Mouse (Mus musculus) embryonic fibroblast, embryonic 13.5 days (primary cell): ENCODE data around the gene Sertad1. TPM values are rescaled to one million over a fixed set of nuclear protein-coding genes. Genes with fewer than 3 reads are reported as not detected.

Experiments
- H3K27ac ChIP-seq: 2 replicates; pipeline ENCODE4 v1.5.1; 2012; ENCODE audit warnings: low read length, control low read depth, inconsistent platforms; ENCODE audit not compliant: insufficient read depth
- H3K4me1 ChIP-seq: 2 replicates; pipeline ENCODE4 v1.6.1; 2011; ENCODE audit warnings: low read length; ENCODE audit not compliant: control insufficient read depth, insufficient read depth
- H3K4me3 ChIP-seq: 2 replicates; pipeline ENCODE4 v1.5.1; 2011; ENCODE audit warnings: mild to moderate bottlenecking, control low read depth, low read length; ENCODE audit not compliant: insufficient read depth
- CTCF ChIP-seq: IDR thresholded peaks from 2 replicates; pipeline ENCODE4 v1.5.1; 2011; ENCODE audit warnings: mild to moderate bottlenecking, control low read depth, low read length, moderate library complexity, borderline replicate concordance; ENCODE audit not compliant: insufficient read depth
- POLR2A ChIP-seq: IDR thresholded peaks from 2 replicates; pipeline ENCODE4 v1.6.1; 2011; ENCODE audit warnings: low read depth, mild to moderate bottlenecking, control low read depth, low read length, moderate library complexity
- polyA plus RNA-seq: library from polyadenylated mRNA; stranded (reverse); fragments of >200 nt; gene quantifications from 2 replicates; pipeline ENCODE4 v1.2.4, GENCODE M21; 2011; ENCODE audit warnings: low read depth; ENCODE audit not compliant: missing spikeins, insufficient read length

Sertad1 gene
- polyA plus RNA-seq, 1 experiment = 23.7 TPM

GRCm38 (mm10) chr7:27473156-27473834, 13.4 kb upstream of the Sertad1 start, which contains the start of gene Sertad3:
Gene Sertad3, plus strand, starts transcription at chr7:27473768.
- Histone ChIP-seq H3K4me3 (peak within 1 kb of the TSS; percentile 87), H3K4me1 (no peaks in the 10 kb centered on the region), H3K27ac (peak within 1 kb of the TSS; percentile 63)
- TF ChIP-seq POLR2A = peak; percentile 45
- no peak for TF ChIP-seq CTCF

DNA sequence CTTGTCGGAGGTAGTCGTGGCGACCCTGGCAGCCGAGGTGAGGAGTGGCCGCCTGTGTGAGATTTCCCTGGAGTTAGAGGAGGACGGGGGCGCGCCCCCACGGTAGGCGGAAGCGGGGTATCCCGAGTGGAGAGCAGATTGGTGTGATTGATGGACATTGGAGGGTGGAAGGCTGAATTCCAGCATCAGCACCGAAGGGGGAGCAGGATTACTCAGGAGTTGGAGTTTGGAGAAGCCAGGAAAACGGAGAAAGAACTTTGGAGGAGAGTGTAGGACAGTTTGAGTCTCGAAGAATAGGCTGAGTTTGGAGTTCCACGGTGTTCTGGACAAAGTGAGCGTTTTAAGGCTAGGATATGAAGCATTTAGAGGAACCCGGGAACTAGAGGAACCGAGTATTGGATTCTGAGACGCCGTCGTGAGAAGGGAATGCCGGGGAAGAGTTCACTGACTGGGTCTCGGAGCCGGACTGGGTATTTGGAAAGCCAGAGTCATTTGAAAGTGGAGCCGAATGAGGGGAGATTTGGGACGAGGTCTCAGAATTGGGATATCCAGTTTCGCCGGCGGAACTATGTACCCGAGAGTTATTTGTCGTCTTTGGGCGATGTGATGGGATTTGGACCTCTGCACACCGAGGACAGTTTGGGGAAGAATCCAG, 12.7 kb upstream of the Sertad1 start:
- H3K4me3 ChIP-seq = peak overlapping the region; percentile 87
- TF ChIP-seq POLR2A (peak; percentile 85), CTCF (no peak)
- H3K27ac ChIP-seq = peak overlapping the region; percentile 58
- H3K4me1 ChIP-seq = no peaks in the 10 kb centered on the region

- Histone ChIP-seq H3K4me3 (peak overlapping the region; percentile 87), H3K27ac (peak overlapping the region; percentile 58), H3K4me1 (no peaks in the 10 kb centered on the region)
- TF ChIP-seq CTCF (no peak), POLR2A (no peak; the same call in 1 of the 2 replicates)
These were observed 12.2 kb upstream of the Sertad1 start for GRCm38 (mm10) chr7:27474490-27474954.

- TF ChIP-seq CTCF (no peak), POLR2A (no peak)
- Histone ChIP-seq H3K4me3 (no peak overlapping the region), H3K27ac (no peak overlapping the region), H3K4me1 (peaks cover 2% of the 10 kb centered on the region)
These were observed 11.1 kb upstream of the Sertad1 start for GRCm38 (mm10) chr7:27475596-27475995.

DNA sequence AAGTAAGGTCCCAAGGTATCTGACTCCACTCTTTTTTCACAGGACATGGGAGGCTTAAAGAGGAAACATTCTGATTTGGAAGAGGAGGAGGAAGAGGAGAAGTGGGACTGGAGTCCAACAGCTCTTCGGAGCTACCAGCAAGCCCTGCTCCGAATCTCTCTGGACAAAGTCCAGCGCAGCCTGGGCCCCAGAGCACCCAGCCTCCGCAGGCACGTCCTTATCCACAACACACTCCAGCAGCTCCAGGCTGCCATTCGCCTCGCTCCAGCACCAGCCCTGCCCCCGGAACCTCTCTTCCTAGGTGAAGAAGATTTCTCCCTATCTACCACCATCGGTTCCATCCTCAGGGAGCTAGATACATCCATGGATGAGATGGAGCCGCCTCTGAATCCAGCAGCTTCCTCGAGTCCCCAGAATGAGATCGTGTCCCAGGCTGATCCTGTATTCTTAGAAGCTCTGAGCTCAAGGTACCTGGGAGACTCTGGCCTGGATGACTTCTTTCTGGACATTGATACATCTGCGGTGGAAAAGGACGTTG, 10.5 kb upstream of the Sertad1 start:
- TF ChIP-seq POLR2A (no peak), CTCF (no peak)
- Histone ChIP-seq H3K27ac (no peak overlapping the region), H3K4me1 (peaks cover 5% of the 10 kb centered on the region), H3K4me3 (no peak overlapping the region)

GRCm38 (mm10) chr7:27478561-27478960, 8.1 kb upstream of the Sertad1 start:
- no peak overlapping the region for H3K27ac ChIP-seq
- no peak overlapping the region for H3K4me3 ChIP-seq
- peaks cover 5% of the 10 kb centered on the region for H3K4me1 ChIP-seq
- TF ChIP-seq CTCF (no peak), POLR2A (no peak)

DNA sequence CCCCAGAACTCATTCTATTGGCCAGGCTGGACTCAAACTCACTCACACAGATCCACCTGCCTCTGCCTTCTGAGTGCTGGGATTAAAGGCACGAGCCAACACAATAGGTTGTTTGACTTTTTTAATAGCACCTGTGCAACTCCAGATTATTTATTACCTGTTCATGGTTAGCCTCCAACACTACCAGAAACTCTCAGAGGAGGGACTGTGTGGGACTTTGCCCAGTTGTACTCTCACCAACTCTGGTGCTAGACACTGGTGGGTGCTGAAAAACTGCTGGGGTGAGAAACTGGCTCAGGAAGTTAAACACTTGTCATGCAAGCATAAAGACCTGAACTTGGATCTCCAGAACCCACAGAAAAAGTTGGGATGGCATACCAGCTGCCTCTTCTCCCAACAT, 7.0 kb upstream of the Sertad1 start:
- TF ChIP-seq POLR2A (no peak), CTCF (no peak)
- no peak overlapping the region for H3K4me3 ChIP-seq
- H3K27ac ChIP-seq = no peak overlapping the region
- H3K4me1 ChIP-seq = peaks cover 5% of the 10 kb centered on the region

DNA sequence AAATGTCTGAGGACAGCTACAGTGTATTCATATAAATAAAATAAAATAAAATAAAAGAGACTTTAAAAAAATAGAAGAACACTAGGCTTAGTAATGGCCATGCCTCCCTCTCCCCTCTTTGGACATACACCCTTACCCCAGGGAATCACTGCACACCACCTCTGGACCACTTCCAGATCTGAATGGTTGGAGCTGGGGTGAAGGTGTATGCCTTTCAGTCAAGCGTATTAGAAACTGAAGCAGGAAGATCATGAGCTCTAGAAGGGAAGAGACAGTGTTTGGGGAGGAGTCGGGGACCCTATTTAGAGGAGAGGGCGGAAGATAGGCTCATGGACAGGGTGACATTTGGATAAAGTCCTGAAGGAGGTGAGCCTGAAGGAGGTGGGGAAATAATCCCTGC, 6.2 kb upstream of the Sertad1 start:
- Histone ChIP-seq H3K4me3 (no peak overlapping the region), H3K4me1 (peaks cover 5% of the 10 kb centered on the region), H3K27ac (peak overlapping the region; percentile 84)
- TF ChIP-seq CTCF = no peak
- TF ChIP-seq POLR2A = no peak

DNA sequence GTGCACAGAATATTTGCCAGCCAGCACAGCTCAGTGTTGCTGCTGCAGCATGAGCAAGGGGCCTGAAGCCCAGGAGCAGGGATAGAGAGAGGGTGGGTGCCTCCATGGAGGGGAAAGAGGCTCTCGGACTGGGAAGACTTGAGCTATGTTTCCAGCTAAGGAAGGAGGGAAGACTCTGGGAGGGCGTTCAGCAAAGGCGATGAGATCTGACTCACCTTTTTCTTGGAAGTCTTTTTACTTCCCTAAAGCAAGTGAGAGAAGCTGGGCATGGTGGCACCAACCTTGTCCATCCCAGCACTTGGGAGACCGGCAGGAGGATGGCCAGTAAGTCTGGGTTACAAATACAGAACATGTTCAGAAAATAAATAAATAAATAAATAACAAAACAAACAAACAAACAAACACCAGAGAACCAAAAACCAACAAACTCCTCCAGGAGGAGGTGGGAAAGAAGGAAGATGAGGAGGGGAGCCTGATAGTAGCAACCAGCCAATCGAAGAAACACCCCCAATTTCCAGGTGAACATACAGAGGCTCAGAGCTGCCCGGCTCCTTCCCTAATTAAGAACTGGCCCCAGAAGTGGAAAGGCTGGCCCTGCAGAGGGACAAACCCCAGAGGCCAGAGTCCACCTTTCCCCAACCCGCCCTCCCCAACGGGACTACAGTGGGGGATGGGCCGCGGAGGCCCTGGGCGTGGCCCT, 5.6 kb upstream of the Sertad1 start:
- TF ChIP-seq CTCF (no peak), POLR2A (no peak)
- peaks cover 5% of the 10 kb centered on the region for H3K4me1 ChIP-seq
- H3K27ac ChIP-seq = peak overlapping the region; percentile 84
- no peak overlapping the region for H3K4me3 ChIP-seq
